Comparison of ENCODE assay signal across 7 mouse cellular contexts in genomic region chr3:103575156-103575892, GRCm38 (mm10). TPM values are rescaled to one million over a fixed set of nuclear protein-coding genes. Genes with fewer than 3 reads are reported as not detected.
DNase-seq lines count a peak whose midpoint lies in the region; ATAC-seq and TF ChIP-seq lines count a peak whose summit lies in the region.

Syt6 (plus strand) TSS chr3:103575231.

- WGBS in lung, embryonic 14.5 days, result 1% methylated on average over 44 of the region's 44 CpGs
- under 1% methylated on average over 44 of the region's 44 CpGs for WGBS in forebrain, embryonic 16.5 days
- WGBS in liver, embryonic 12.5 days (ENCODE audit: insufficient replicate concordance), result 5% methylated on average over 44 of the region's 44 CpGs

- H3K27ac ChIP-seq in lung, embryonic 14.5 days (ENCODE audit: low read depth), result no peak within 1 kb of the TSS
- H3K27ac ChIP-seq in forebrain, embryonic 16.5 days (ENCODE audit: low read length), result no peak within 1 kb of the TSS
- H3K27ac ChIP-seq in liver, embryonic 12.5 days, result no peak within 1 kb of the TSS

- H3K4me3 ChIP-seq in lung, embryonic 14.5 days (ENCODE audit: low read depth, low read length), result peak within 1 kb of the TSS; percentile 47
- peak within 1 kb of the TSS; percentile 68 for H3K4me3 ChIP-seq in forebrain, embryonic 16.5 days (replicated peaks; ENCODE audit: low read length)
- peak within 1 kb of the TSS; percentile 41 for H3K4me3 ChIP-seq in liver, embryonic 12.5 days

- no peak within 1 kb of the TSS; the same call in 1 of the 2 replicates for H3K9ac ChIP-seq in lung, embryonic 14.5 days
- peak within 1 kb of the TSS; percentile 78 for H3K9ac ChIP-seq in forebrain, embryonic 16.5 days (replicated peaks; ENCODE audit: low read depth, low read length)
- no peak within 1 kb of the TSS for H3K9ac ChIP-seq in liver, embryonic 12.5 days

- H3K4me1 ChIP-seq in lung, embryonic 14.5 days (ENCODE audit: insufficient read depth), result no peaks in the 10 kb centered on the region
- H3K4me1 ChIP-seq in forebrain, embryonic 16.5 days (replicated peaks; ENCODE audit: control insufficient read depth, insufficient read depth, low read length), result peaks cover 42% of the 10 kb centered on the region
- peaks cover 11% of the 10 kb centered on the region; the same call in 1 of the 2 replicates for H3K4me1 ChIP-seq in liver, embryonic 12.5 days

- no peak for ATAC-seq in lung, embryonic 14.5 days (ENCODE audit: insufficient read depth)
- peak; percentile 55 for ATAC-seq in forebrain, embryonic 16.5 days
- no peak for ATAC-seq in liver, embryonic 12.5 days
- no peak for ATAC-seq in CD4-positive, CD25-positive, alpha-beta regulatory T cell, adult 4 months

- DNase-seq in lung, embryonic 14.5 days, result no peak
- DNase-seq in lung, postnatal 36 days, result no peak
- DNase-seq in cerebellum, postnatal 10 days, result peak; percentile 64 to 66
- no peak for DNase-seq in spleen, adult 12 weeks (ENCODE audit: low spot score)

- peaks cover 67% of the 10 kb centered on the region for H3K27me3 ChIP-seq in lung, embryonic 14.5 days (ENCODE audit: insufficient read depth, low read length)
- H3K27me3 ChIP-seq in forebrain, embryonic 16.5 days (replicated peaks; ENCODE audit: control insufficient read depth, insufficient read depth, low read length), result peaks cover 41% of the 10 kb centered on the region
- peaks cover 91% of the 10 kb centered on the region for H3K27me3 ChIP-seq in liver, embryonic 12.5 days (replicated peaks)

- H3K36me3 ChIP-seq in lung, embryonic 14.5 days (ENCODE audit: insufficient read depth), result no peaks in the 10 kb centered on the region
- H3K36me3 ChIP-seq in forebrain, embryonic 16.5 days (ENCODE audit: control insufficient read depth, insufficient read depth), result no peaks in the 10 kb centered on the region
- H3K36me3 ChIP-seq in liver, embryonic 12.5 days, result no peaks in the 10 kb centered on the region

- peak within 1 kb of the TSS; percentile 88 for H3K4me2 ChIP-seq in lung, embryonic 14.5 days
- peak within 1 kb of the TSS; percentile 98 for H3K4me2 ChIP-seq in forebrain, embryonic 16.5 days (ENCODE audit: low read length)
- H3K4me2 ChIP-seq in liver, embryonic 12.5 days, result peak within 1 kb of the TSS; percentile 64

- no peak for TF ChIP-seq CTCF in lung, embryonic 14.5 days (IDR thresholded peaks at IDR 0.05; ENCODE audit: low read depth)

- H3K9me3 ChIP-seq in lung, embryonic 14.5 days (ENCODE audit: low read depth, low read length), result no peaks in the 10 kb centered on the region
- no peaks in the 10 kb centered on the region for H3K9me3 ChIP-seq in forebrain, embryonic 16.5 days (ENCODE audit: control insufficient read depth, low read length)
- no peaks in the 10 kb centered on the region for H3K9me3 ChIP-seq in liver, embryonic 12.5 days (replicated peaks)

RNA-seq across cellular contexts. Expression of gene Syt6, which starts in this region (rescaled TPM):
- 0.47 and 0.73 TPM in 2 replicates for polyA plus RNA-seq in lung, embryonic 14.5 days (2014; fragmentation: Nextera tagmentation; extraction: Ambion mirVana)
- 23.5 and 25.4 TPM in 2 replicates for polyA plus RNA-seq in forebrain, embryonic 16.5 days (2015; fragmentation: Nextera tagmentation; extraction: Ambion mirVana)
- 0.14 and 0.19 TPM in 2 replicates for polyA plus RNA-seq in liver, embryonic 12.5 days (2016; fragmentation: Nextera tagmentation; extraction: Ambion mirVana)
- not detected for polyA plus RNA-seq in CD4-positive, CD25-positive, alpha-beta regulatory T cell, adult 4 months (2017; shearing (Covaris generic))

Comparison
In these comparisons a context has a peak if more than half of its experiments do, and no peak if none do; other contexts are left out.
1. RNA of gene Syt6 (polyA plus RNA-seq): 23.5 to 25.4 TPM in forebrain, embryonic 16.5 days; 0.47 to 0.73 TPM in lung, embryonic 14.5 days, 0.14 to 0.19 TPM in liver, embryonic 12.5 days and not detected in CD4-positive, CD25-positive, alpha-beta regulatory T cell, adult 4 months; every median in the first group is over 10 times any median in the second.
2. DNase-seq: peak in cerebellum, postnatal 10 days (2 of 2); none in lung, embryonic 14.5 days (single experiment), lung, postnatal 36 days (single experiment) and spleen, adult 12 weeks (single experiment).
3. Peak in every context shown above with its lines, with median percentiles within 50 percentile points of each other: H3K4me2 ChIP-seq and H3K4me3 ChIP-seq.